Mouse (Mus musculus) kidney, adult 2 months (tissue): ENCODE data around the gene Rslcan18.
"Not testable (repeated sequence)": the region's sequence is repeated elsewhere in the genome, so short reads cannot be mapped to it uniquely, and the experiment has no call there.

Experiments used
- CTCF ChIP-seq: fragments of 200-500 bp; conservative IDR thresholded peaks from 2 replicates; pipeline ENCODE4 v1.5.1; 2011; ENCODE audit warnings: low read depth, mild to moderate bottlenecking, control low read depth, low read length, moderate library complexity, mixed read lengths; ENCODE audit not compliant: insufficient read depth, insufficient read length
- POLR2A ChIP-seq: fragments of 200-500 bp; IDR thresholded peaks from one replicate; pipeline ENCODE4 v1.6.1; 2011; ENCODE audit warnings: low read depth, low read length, control low read depth

DNA sequence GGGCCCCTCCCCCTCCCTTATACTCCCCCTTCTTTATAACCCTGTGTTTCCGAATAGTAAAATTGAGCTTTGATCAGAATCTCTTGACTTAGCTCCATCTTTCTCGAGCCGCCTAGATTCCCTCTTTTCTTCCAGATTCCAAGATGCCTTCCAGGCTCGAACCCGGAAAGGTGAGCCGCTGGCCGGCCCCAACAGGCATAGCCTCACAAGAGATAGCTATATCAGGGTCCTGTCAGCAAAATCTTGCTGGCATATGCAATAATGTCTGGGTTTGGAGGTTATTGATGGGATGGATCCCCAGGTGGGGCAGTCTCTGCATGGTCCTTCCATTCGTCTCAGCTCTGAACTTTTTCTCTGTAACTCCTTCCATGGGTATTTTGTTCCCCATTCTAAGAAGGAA is at the start of gene Rslcan18:
- TF ChIP-seq CTCF, POLR2A: not testable (repeated sequence)
